Mouse (Mus musculus): ENCODE data around the gene Nras.

- no peak for TF ChIP-seq CTCF (IDR thresholded peaks at IDR 0.05; ENCODE audit: low read depth, low read length)
- TF ChIP-seq POLR2A (IDR thresholded peaks at IDR 0.05; ENCODE audit: insufficient read depth, low read length): no peak
These were observed 43.8 kb downstream of the Nras start for GRCm38 (mm10) chr3:103101909-103102308.

Data from ES-Bruce4 (cell line).